Mouse (Mus musculus) small intestine, adult 10 weeks (tissue): ENCODE data around the gene Cdk6. TPM values are rescaled to one million over a fixed set of nuclear protein-coding genes. Genes with fewer than 3 reads are reported as not detected.

Source experiments
- polyA plus RNA-seq: library from polyadenylated mRNA; stranded (reverse); fragments of 350-450 nt; fragmentation: Illumina TruSeq; extraction: RNeasy Lipid Tissue Mini Kit (QIAGEN cat#74804); gene quantifications from one replicate; pipeline ENCODE4 v1.2.3, GENCODE M21; 2014; ENCODE audit warnings: low replicate concordance

Gene Cdk6
- 10.7 TPM for polyA plus RNA-seq

GRCm38 (mm10) chr5:3341111-3341911, at the start of gene Cdk6:
TSS of gene Cdk6 (plus strand) at chr5:3341485.

GRCm38 (mm10) chr5:3543629-3544479, 202.6 kb downstream of the Cdk6 start, which contains the start of gene Fam133b:
TSS of gene Fam133b (plus strand) at chr5:3543833.

GRCm38 (mm10) chr5:3571266-3571665, 230.0 kb downstream of the Cdk6 start, which contains the start of gene 1700109H08Rik:
TSS of gene 1700109H08Rik (plus strand) at chr5:3571566.

Other genes starting within 250 kb of the Cdk6 start
- 42.9 TPM for gene Fam133b, start 202.3 kb downstream of the Cdk6 start, polyA plus RNA-seq
- gene 1700109H08Rik, start 230.1 kb downstream of the Cdk6 start, polyA plus RNA-seq, result 6.5 TPM